Mouse (Mus musculus): ENCODE measurements around the gene Dnajb14.
"Not testable (repeated sequence)": the region's sequence is repeated elsewhere in the genome, so short reads cannot be mapped to it uniquely, and the experiment has no call there.

The Dnajb14 gene

DNA sequence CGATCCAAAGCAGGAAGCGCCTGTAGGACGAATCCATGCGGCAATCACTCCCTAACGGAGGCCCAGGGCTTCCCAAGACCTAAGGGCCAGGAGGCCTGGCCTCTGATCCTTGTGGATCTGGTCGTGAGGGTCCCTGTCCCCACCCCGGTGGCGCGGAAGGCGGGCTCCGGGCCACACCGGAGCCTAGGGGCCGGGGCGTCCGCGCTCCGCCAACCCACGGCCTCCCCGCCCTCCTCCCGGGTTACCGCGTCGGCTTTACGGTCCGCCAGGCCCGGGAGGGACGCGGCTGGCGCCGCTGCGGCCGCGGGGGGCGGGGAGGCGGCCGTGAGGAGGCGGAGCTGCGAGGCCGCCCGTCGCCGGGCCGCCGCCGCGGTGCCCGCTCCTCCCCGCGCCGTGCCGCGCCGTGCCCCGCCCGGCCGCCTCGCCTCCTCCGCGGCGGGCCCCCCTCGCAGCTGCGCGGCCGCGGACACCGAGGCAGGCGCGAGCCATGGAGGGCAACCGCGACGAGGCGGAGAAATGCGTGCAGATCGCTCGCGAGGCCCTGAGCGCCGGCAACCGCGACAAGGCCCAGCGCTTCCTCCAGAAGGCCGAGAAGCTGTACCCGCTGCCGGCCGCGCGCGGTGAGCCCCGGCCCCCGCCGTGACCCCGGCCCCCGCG lies at the start of gene Dnajb14:
TSS of gene Dnajb14 (plus strand) at position 239 of the 657 bp plus-strand sequence.
- DNase-seq = peak; percentile 82

DNA sequence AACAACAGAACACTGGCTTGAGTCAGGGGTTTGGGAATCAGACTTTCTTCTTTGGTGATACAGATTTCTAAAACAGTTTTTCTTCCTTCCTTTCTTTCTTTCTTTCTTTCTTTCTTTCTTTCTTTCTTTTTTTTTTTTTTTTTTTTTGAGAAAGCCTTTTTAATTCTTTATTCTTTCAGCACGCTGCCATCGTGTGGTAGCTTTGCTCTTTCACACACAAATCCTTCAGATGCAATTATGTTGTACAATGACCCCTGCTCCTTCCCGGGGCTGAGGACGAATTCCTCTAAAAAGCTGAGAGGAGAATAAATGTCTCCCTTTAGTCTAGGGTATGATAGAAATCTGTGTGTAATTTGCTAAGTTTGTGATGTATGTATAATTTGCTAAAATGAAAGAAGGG lies 48.8 kb upstream of the Dnajb14 start:
- peak; percentile 23 for DNase-seq

DNA sequence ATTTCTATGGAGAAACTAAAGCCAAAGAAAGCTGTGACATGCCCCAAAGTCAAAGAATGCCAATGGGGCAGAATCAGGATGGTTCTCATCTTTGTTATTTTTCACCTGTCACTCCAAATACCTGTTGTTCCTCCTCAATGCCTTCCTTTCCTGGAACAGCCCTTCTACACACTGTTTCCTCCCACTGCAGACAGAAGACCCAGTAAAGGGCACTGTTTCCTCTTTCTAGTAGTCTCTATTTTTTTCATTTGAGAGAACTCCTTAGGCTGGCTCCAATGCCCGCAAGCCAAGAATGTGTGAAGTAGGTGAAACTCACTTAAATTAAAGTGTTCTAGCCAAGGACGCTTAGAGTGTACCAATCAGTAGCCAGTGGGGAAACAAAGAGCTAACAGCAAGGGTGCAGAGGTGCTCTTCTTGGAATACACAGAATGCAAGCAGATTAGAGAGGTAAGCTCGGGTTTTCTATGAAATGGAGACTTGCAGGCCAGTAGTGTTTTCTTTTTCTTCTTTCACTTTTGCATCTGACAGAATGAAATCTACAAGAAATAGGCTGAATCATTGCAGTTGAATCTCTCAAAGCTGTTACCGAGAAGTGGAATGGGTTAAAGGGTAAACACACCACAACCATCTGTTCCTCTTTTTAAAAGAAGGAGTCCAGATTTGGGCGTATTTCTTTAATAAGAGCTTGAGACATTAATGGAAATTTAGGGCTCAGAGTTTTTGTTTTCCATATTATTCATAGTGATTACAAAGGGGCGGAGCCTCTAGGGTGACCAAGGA lies 46.6 kb upstream of the Dnajb14 start:
- DNase-seq = no peak

DNA sequence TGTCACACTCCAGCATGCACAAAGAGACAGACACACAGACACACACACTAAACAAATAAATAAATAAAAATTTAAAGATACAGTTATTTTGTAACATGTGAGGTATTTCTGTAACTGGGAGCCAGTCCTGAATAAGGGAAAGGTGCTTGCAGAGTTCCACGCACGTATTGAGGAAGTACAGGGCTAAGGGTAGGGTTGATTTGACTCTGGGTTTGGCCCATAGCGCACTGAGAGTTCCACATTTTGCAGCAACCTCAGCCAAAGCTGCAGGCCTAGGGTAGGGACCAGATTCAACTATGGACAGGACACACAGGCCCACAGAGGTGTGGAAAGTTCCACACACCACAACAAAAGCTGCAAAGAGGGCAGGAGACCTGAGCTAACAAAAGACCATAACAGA lies 44.2 kb upstream of the Dnajb14 start:
- no peak for DNase-seq

DNA sequence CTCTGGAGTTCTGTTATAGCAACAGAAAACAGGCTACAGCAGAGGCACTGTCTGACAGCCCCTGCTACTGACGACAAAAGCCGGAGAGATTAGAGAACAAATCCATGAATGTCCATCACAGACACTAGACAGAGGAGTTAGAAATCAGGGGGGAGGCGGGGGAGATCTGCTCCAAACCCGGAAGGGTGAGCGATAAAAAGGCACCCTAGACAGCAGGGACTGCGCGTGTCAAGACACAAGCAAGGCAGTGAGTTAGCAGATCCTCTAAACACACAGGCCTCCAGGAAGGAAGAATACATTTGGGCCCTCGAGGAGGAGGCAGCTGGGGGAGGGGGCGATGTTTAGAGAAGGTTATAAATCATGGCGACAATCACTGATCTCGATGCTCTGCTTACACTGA lies 39.8 kb upstream of the Dnajb14 start:
- peak; percentile 29 for DNase-seq

DNA sequence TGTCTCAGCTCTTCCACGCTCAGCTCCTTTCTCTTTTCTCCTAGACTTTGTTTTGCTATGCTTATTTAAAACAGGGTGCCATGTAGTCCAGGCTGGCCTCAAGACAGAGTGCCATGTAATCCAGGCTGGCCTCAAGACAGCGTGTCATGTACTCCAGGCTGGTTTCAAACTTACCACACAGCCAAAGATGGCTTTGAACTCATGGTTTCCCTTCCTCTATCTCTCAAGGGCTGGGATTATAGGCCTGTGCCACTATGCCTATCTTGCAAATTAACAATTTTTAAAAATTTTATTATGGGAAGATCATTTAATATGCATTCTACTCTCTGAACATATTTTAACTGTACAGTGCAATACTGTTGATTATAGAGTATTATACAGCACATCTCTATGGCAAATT lies 36.3 kb upstream of the Dnajb14 start:
- no peak for DNase-seq

DNA sequence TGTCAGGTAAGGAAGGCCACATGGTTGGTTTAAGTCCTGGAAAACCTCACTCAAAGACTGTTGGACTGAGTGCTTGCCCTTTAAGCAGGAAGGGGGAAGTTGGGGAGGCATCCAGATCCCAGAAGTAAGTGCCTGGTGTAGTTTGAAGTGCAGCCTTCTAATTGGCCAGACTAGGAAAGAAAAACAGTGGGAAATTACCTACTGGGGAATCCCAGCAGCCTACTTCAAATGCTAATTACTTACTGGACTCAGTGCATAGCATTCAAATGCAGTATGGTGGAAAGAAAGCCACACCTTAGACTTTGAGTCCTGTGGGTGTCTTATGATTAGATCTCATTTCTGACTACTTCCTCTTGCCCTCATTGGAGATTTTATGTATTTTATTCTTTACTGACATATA lies 34.3 kb upstream of the Dnajb14 start:
- DNase-seq = no peak

DNA sequence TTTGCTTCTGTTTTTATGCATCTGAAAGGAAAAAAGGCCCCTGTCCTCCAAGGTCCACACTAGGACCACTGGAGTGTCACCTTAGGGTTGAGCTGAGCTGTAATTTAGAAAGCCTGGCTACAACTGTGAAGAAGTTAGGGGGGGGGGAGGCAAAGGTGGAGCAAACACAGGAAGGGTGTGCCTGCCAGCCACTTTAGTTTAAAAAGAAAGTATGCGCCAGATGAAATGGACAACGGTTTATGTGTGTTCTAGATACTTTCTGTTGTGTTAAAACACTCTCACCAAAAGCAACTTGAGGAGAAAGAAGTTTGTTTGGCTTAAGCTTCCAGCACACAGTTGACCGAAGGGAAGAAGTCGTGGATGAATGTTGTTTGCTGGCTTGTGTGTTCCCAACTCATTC lies 33.8 kb upstream of the Dnajb14 start:
- no peak for DNase-seq

DNA sequence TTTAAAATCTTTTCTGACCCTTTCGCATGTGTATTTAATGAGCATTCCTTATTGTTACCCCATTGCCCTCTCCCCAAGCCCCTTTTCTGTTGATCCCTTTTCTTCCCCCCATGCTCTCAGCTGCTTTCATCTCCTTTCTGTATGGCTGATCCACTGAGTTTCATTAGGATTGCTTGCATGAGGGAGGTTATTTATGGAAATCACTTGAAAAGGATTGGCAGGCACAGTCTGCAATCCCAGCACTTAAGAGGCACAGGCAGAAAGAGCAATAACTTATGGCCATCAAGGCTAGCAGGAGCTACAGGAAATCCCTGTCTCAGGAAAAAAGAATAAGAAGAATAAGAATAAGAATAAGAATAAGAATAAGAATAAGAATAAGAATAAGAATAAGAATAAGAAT lies 30.9 kb upstream of the Dnajb14 start:
- no peak for DNase-seq

DNA sequence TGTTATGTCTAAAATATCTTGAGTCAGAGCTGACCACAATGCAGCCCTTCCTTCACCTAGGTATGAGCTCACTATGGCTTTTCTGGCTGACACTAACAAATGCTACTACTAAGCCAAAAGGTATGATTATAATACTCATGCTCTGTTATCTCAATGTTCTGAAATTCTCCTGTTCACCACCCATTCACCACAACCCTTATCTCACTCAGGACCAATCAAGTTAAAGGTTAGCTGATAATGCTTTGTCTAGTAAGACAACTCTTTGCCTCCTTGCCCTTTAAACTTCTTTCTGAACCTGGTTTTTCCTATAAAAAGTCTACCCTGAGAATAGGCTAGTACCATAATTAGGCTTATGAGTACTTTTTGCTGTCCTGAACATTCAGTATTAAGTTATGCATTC lies 29.3 kb upstream of the Dnajb14 start:
- DNase-seq = no peak

DNA sequence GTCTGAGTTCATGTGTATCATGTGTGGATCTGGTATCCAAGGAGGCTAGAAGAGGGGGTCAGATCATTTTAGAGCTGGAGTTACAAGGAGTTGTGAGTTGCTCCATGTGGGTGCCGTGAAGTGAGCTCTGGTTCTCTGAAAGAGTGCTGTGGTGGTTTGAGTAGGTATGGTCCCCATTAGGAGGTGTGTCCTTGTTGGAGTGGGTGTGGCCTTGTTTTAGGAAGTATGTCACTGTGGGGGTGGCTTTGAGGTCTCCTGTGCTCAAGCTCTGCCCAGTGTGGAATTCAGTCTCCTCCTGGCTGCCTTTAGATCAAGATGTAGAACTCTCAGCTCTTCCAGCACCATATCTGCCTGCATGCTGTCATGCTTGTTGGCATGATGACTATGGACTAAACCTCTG lies 24.5 kb upstream of the Dnajb14 start:
- DNase-seq = no peak

DNA sequence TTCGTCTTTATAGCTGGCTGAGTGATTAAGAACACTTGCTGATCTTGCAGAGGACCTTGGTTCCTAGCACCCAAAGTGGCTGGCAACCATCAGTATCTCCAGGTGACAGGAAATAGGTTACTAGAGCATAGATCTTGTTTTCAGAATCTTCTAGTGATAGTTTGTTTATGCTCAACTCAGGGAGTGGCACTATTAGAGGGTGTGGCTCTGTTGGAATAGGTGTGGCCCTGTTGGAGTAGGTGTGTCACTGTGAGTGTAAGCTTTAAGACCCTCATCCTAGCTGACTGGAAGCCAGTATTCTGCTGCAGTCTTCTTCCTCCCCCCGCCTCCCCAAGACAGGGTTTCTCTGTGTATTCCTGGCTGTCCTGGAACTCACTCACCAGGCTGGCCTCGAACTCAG lies 23.2 kb upstream of the Dnajb14 start:
- no peak for DNase-seq

DNA sequence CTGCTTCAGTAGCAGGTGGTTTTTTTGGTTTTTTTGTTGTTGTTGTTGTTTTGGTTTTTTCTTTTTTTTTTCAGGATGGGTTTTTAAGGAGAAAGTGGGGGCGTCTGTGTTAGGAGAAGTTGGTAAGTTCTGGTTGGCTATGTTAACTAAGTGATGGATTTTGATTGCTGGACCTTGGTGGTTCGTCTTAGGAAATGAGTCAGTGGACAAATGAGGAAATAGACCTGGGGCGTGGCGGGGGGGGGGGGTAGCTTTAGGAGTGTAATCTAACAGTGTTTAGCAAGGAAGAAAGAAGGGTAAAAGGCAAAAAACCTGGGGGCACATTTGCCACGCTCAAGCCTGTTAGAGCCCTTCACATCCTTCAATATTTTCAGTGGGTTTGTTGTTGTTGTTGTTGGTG lies 20.9 kb upstream of the Dnajb14 start:
- DNase-seq = no peak

DNA sequence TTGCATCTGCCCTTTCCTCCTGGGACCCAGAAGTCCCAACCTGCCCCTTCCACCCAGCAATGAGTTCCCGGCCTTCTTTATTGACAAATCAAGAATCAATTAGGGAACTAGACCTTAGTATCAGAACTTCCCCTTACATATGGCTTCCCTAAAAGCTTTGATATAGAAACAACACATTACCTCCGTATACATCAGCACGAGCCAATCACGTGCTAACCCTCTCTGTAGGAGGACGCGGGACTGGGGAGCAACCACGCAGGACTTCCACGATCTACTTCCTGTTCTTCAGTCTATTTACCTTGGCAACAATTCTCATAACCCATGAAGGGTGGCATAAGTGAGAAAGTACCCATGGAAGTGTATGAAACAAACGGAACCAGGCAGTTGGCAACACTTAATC lies 19.1 kb upstream of the Dnajb14 start:
- DNase-seq = no peak

DNA sequence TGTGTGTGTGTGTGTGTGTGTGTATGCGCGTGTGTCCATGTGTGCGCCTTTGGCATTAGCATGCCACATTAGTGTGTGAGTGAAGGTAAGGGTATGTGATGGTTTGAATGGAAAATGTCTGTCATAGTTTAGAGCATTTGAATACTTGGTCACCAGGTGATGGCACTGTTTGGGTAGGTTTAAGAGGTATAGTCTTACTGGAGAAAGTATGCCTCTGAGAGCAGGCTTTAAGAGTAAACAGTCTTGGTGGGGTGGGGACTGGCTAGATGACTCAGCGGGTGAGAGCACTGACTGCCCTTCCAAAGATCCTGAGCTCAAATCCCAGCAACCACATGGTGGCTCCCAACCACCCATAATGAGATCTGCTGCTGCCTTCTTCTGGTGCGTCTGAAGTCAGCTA lies 17.8 kb upstream of the Dnajb14 start:
- DNase-seq = no peak

DNA sequence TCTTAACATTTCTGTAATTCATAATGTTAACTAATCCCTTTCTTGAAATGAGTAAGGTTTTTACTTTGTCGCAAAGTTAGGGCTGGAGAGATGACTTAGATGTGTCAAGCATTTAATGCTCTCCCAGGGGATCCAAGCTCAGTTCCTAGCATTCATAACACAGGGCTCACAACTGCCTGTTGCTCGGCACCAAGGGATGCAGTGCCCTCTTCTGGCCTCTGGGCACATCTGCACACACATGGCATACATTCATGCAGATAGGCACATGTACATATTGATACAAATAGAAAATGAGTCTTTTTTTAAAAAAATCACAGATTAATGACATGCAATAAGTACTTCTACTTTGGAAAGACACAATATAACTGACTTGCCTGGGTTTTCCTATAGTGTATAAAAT lies 16.3 kb upstream of the Dnajb14 start:
- no peak for DNase-seq

DNA sequence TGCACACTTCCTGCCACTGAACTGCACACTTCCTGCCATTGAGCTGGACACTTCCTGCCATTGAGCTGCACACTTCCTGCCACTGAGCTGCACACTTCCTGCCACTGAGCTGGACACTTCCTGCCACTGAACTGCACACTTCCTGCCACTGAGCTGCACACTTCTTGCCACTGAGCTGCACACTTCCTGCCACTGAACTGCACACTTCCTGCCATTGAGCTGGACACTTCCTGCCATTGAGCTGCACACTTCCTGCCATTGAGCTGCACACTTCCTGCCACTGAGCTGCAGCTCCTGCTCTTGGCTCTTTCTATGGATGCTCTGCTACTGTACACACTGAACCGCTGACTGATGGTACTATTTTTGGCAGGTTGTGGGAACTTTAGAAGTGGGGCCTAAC lies 14.5 kb upstream of the Dnajb14 start:
- DNase-seq = not testable (repeated sequence)

DNA sequence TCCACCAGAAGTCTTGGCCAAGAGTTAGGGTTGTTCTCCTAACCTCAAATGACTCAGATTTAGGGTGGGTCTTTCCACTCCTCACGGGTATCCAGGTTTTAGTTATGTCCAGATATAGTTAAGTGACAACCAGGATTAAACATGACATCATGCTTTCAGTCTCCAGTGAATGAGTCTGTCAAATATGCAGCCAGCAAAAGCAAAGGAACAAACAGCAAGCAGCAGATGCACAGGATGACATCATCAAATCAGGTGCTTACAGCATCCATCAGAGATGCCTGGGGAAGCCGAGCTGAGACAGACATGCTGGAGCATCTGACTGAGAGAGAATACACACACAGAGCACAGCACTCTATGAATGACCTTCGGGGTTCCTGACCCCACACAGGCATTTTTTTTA lies 12.1 kb upstream of the Dnajb14 start:
- DNase-seq = no peak

DNA sequence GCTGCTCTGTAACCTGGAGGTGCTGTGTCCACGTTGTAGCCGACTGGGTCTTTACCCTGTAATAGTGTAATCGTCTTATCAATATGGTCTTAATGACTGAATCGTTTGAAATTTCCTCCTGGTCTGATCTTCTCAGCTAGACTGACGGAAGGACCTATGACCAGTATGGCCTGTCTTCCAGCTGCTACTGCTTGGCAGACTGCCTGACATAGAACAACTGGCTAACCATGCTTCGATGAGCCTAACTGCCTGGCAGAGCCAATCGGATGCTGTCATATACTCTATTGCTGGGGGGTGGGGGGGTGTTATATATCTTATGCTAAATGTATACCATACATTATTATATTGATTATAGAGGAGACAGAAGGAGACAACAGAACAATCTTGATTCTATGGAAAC lies 11.4 kb upstream of the Dnajb14 start:
- DNase-seq = no peak

DNA sequence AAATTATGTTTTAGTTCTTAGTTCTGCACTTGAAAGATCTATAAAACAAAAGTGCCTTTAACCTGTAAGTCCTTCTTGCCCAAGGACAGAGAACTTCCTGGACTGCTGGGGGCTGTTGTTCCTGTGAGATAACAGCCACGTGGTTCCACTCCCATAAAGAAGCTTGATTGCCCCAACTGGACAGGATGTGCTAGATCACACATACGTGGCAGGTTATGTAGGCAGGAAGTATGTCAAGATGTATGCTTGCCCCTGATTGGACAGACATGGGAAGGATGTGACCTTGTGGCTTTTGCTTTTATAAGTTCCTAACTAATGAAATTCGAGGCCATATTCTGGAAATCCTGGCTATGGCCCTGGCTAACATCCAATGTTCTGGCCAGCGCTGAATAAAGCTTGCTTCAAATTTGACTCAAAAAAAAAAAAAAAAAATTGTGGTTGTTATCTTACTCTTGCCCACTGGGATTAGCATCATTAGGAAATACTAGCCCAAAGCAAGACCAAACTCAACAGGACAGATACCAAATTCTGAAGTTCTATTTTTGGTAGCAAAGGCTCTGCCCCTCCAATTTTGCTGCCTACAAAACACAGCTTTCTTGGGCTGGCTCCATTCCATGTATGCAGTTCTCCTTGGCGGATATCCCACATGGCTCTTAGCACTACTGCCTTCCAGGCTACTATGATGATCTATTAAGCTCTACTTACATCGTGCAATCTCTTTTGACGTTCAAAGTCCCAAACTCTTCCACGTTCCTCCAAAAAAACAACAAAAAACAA lies 6.9 kb upstream of the Dnajb14 start:
- no peak for DNase-seq

DNA sequence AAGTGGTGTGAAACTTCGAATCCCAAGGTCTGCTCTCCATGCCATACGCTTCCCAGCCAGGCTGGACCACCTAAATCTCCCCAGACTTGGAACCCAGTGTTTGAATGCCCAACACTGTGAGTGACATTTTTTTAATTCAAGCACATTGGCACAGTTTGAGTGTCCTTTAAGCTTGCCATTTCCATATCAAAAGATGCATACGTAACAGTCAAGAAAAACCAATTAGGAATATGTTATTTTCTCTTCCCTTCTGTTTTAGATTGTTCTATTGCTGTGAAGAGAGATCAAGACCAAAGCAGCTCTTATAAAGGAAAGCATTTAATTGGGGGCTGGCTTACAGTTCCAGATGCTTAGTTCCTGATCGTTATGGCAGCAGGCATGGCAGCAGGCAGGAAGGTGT lies 6.0 kb upstream of the Dnajb14 start:
- DNase-seq = no peak

DNA sequence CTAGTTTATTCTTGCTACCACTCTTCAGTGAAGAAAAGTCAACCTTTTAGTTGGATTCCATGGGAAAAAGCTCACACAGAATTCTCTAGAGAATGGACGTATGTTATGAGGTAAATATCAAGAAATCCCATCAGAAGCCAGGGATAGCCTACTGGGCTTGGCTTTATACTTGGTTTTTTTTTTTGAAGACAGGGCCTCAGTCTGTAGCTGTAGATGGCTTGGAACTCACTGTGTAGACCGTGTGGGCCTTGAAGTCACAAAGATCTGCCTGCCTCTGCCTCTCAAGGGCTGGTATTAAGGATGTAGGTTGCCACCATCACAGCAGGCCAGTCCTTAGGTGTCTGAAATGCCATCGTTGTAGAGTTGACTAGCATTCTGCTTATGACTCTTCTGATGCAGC lies 4.9 kb upstream of the Dnajb14 start:
- DNase-seq = no peak

DNA sequence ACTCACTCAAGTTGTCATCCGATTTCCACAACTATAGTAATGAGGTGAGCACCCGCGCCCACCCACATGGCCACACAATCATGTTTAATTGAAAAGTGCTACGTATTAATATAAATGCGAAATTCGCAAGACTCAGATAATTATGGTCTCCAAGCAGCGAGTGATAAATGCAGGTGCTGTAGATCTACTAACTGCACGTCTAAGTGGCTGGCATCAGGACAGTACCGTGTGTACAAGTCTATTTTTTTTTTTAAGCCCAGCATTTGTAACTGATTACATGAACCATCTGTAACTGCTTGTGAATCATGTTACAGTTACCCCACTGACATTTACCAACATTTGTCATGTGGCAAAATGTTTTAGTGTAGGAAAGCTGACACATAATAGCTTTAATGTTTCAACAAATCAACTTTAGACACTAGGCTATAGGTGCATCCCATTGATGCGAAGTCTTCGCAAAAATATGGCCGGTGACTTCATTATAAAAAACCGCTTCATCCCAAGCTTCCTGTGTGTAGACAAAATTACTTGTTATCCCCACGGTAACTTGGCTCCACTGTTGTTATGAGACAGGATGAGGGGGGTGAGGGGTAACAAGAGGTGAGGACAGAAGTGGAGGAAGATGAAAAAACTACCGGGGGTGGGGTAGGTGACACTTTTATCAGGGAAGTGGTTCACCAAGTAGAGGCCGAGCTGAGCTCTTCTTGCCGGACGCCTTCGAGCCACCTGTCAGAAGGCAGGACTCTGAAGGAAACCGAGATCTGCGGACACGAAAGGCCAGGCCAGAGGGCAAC lies 3.9 kb upstream of the Dnajb14 start:
- DNase-seq = no peak
